In the genomic region with DNA sequence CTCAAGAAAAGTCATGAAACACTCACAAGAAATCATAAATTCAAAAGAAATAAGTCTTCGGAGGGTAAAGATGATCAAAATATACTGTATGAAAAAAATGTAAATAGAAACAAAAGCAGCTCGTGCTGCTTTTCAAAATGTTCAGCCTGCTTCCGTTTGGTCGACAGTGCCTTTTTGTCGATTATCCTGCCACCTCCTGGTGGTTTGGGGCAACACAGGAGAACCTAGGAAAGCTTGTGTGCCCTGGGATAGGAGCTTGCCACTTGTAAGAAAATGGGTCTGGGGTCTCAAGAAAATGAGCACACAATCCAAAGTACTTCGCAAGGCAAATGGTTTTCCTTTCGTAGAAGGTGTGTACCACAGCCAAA, we compare ENCODE assay signal across 8 mouse cellular contexts. TPM values are rescaled to one million over a fixed set of nuclear protein-coding genes. Genes with fewer than 3 reads are reported as not detected.
DNase-seq lines count a peak whose midpoint lies in the region; ATAC-seq and TF ChIP-seq lines count a peak whose summit lies in the region.

No protein-coding gene starts in this region.

- peak overlapping the region; percentile 61; the same call in 1 of the 2 replicates for H3K4me3 ChIP-seq in cortical plate, adult 2 months (ENCODE audit: insufficient read depth, low read length)
- H3K4me3 ChIP-seq in intestine, embryonic 16.5 days (ENCODE audit: low read length): peak overlapping the region; percentile 63
- H3K4me3 ChIP-seq in limb, embryonic 13.5 days: peak overlapping the region; percentile 71
- H3K4me3 ChIP-seq in midbrain, embryonic 14.5 days (replicated peaks; ENCODE audit: low read depth, low read length): peak overlapping the region; percentile 64
- peak overlapping the region; percentile 76; the same call in 1 of the 2 replicates for H3K4me3 ChIP-seq in spleen, adult 2 months (ENCODE audit: extremely low read depth, insufficient read depth, insufficient read length)

- peak overlapping the region; percentile 83 for H3K4me2 ChIP-seq in intestine, embryonic 16.5 days (ENCODE audit: low read depth, low read length)
- H3K4me2 ChIP-seq in limb, embryonic 13.5 days (replicated peaks): peak overlapping the region; percentile 83
- H3K4me2 ChIP-seq in midbrain, embryonic 14.5 days (ENCODE audit: low read length): peak overlapping the region; percentile 98

- TF ChIP-seq POLR2A in cortical plate, adult 2 months (IDR thresholded peaks at IDR 0.05; ENCODE audit: extremely low read depth, insufficient read depth, low read length): no peak
- TF ChIP-seq POLR2A in spleen, adult 2 months (IDR thresholded peaks at IDR 0.05; ENCODE audit: low read depth, low read length): no peak

- DNase-seq in urinary bladder, postnatal 14 days (ENCODE audit: low spot score): peak; percentile 79
- DNase-seq in urinary bladder, postnatal 10 days (ENCODE audit: low spot score): no peak
- peak; percentile 55 for DNase-seq in gastrocnemius, postnatal 25 days
- DNase-seq in midbrain, embryonic 14.5 days: peak; percentile 92
- DNase-seq in spleen, adult 2 months (ENCODE audit: low read depth in 1 of 2, low spot score in 2 of 2): peak; percentile 75 to 79

- H3K36me3 ChIP-seq in intestine, embryonic 16.5 days (ENCODE audit: control insufficient read depth, insufficient read depth, low read length): no peaks in the 10 kb centered on the region
- no peaks in the 10 kb centered on the region for H3K36me3 ChIP-seq in limb, embryonic 13.5 days
- H3K36me3 ChIP-seq in midbrain, embryonic 14.5 days (ENCODE audit: control insufficient read depth, insufficient read depth, low read length): no peaks in the 10 kb centered on the region
- no peaks in the 10 kb centered on the region for H3K36me3 ChIP-seq in spleen, adult 2 months (ENCODE audit: control insufficient read depth, insufficient read depth, low read length)

- TF ChIP-seq CTCF in cortical plate, adult 2 months (IDR thresholded peaks at IDR 0.05; ENCODE audit: extremely low read depth, insufficient read depth, low read length): peak; percentile 83
- TF ChIP-seq CTCF in spleen, adult 2 months (IDR thresholded peaks at IDR 0.05; ENCODE audit: extremely low read depth, insufficient read depth, insufficient read length, insufficient replicate concordance): peak; percentile 74; the same call in 1 of the 2 replicates

- no peaks in the 10 kb centered on the region for H3K4me1 ChIP-seq in cortical plate, adult 2 months (ENCODE audit: control insufficient read depth, insufficient read depth, low read length)
- 0 out of 2 replicates have a peak, but pooled peaks cover 3% of the 10 kb centered on the region for H3K4me1 ChIP-seq in intestine, embryonic 16.5 days (ENCODE audit: control insufficient read depth, insufficient read depth, low read length)
- no peaks in the 10 kb centered on the region for H3K4me1 ChIP-seq in limb, embryonic 13.5 days
- no peaks in the 10 kb centered on the region for H3K4me1 ChIP-seq in midbrain, embryonic 14.5 days (ENCODE audit: control insufficient read depth, insufficient read depth, low read length)
- H3K4me1 ChIP-seq in spleen, adult 2 months (ENCODE audit: control insufficient read depth, insufficient read depth, insufficient read length): no peaks in the 10 kb centered on the region

- under 1% methylated on average over 7 of the region's 7 CpGs for WGBS in intestine, embryonic 16.5 days
- WGBS in limb, embryonic 13.5 days: under 1% methylated on average over 7 of the region's 7 CpGs
- WGBS in midbrain, embryonic 14.5 days: 1% methylated on average over 7 of the region's 7 CpGs
- under 1% methylated on average over 7 of the region's 7 CpGs for WGBS in spleen, adult 2 months

- H3K9ac ChIP-seq in intestine, embryonic 16.5 days (ENCODE audit: low read depth, low read length): peak overlapping the region; percentile 64; the same call in 1 of the 2 replicates
- H3K9ac ChIP-seq in limb, embryonic 13.5 days: peak overlapping the region; percentile 68
- peak overlapping the region; percentile 42 for H3K9ac ChIP-seq in midbrain, embryonic 14.5 days (replicated peaks; ENCODE audit: low read length)

- no peaks in the 10 kb centered on the region for H3K27me3 ChIP-seq in intestine, embryonic 16.5 days (replicated peaks; ENCODE audit: control insufficient read depth, insufficient read depth, low read length)
- H3K27me3 ChIP-seq in limb, embryonic 13.5 days: no peaks in the 10 kb centered on the region
- no peaks in the 10 kb centered on the region for H3K27me3 ChIP-seq in midbrain, embryonic 14.5 days (ENCODE audit: control insufficient read depth, insufficient read depth, low read length)
- no peaks in the 10 kb centered on the region for H3K27me3 ChIP-seq in spleen, adult 2 months (ENCODE audit: control insufficient read depth, insufficient read depth, low read length)

- ATAC-seq in intestine, embryonic 16.5 days: no peak
- ATAC-seq in limb, embryonic 13.5 days (ENCODE audit: low FRiP score, low read depth): no peak
- no peak for ATAC-seq in midbrain, embryonic 14.5 days (ENCODE audit: low FRiP score, low TSS enrichment)

- H3K9me3 ChIP-seq in intestine, embryonic 16.5 days (ENCODE audit: control insufficient read depth, low read length): no peaks in the 10 kb centered on the region
- no peaks in the 10 kb centered on the region for H3K9me3 ChIP-seq in limb, embryonic 13.5 days
- no peaks in the 10 kb centered on the region for H3K9me3 ChIP-seq in midbrain, embryonic 14.5 days (ENCODE audit: control insufficient read depth, low read length)

- no peak overlapping the region for H3K27ac ChIP-seq in cortical plate, adult 2 months (ENCODE audit: insufficient read depth, low read length)
- no peak overlapping the region for H3K27ac ChIP-seq in intestine, embryonic 16.5 days (ENCODE audit: low read length)
- H3K27ac ChIP-seq in limb, embryonic 13.5 days: no peak overlapping the region
- no peak overlapping the region for H3K27ac ChIP-seq in midbrain, embryonic 14.5 days (replicated peaks; ENCODE audit: low read depth, low read length)
- H3K27ac ChIP-seq in spleen, adult 2 months (ENCODE audit: insufficient read depth, low read length): no peak overlapping the region; the same call in 1 of the 2 replicates

RNA-seq across cellular contexts. Expression of a gene that starts 21.9 kb away (rescaled TPM):
- 1.4 and 1.5 TPM in 2 replicates for polyA plus RNA-seq in cortical plate, adult 2 months (2012; rRNA removed)
- total RNA-seq in gastrocnemius, postnatal 25 days (2021): 100 to 1,000 TPM; 474 to 621 TPM
- polyA plus RNA-seq in intestine, embryonic 16.5 days (2015; fragmentation: Nextera tagmentation; extraction: Ambion mirVana): 0.15 and 0.37 TPM in 2 replicates
- 10.3 and 10.6 TPM in 2 replicates for polyA plus RNA-seq in limb, embryonic 13.5 days (2015; fragmentation: Nextera tagmentation; extraction: Ambion mirVana)
- polyA plus RNA-seq in midbrain, embryonic 14.5 days (2014; fragmentation: Nextera tagmentation; extraction: Ambion mirVana): 0.84 and 1.3 TPM in 2 replicates
- 0.18 and 0.32 TPM in 2 replicates for polyA plus RNA-seq in spleen, adult 2 months (2012; rRNA removed)

RNA-seq across cellular contexts. Expression of a gene that starts 51.0 kb away (rescaled TPM):
- polyA plus RNA-seq in cortical plate, adult 2 months (2012; rRNA removed): not detected in 2 replicates
- not detected for total RNA-seq in gastrocnemius, postnatal 25 days (2021)
- 0.12 and 0.21 TPM in 2 replicates for polyA plus RNA-seq in intestine, embryonic 16.5 days (2015; fragmentation: Nextera tagmentation; extraction: Ambion mirVana)
- not detected in 2 replicates for polyA plus RNA-seq in limb, embryonic 13.5 days (2015; fragmentation: Nextera tagmentation; extraction: Ambion mirVana)
- not detected in 2 replicates for polyA plus RNA-seq in midbrain, embryonic 14.5 days (2014; fragmentation: Nextera tagmentation; extraction: Ambion mirVana)
- polyA plus RNA-seq in spleen, adult 2 months (2012; rRNA removed): not detected in 2 replicates

RNA-seq across cellular contexts. Expression of a gene that starts 54.7 kb away (rescaled TPM):
- 31.4 and 38.5 TPM in 2 replicates for polyA plus RNA-seq in cortical plate, adult 2 months (2012; rRNA removed)
- 100 to 1,000 TPM; 343 to 504 TPM for total RNA-seq in gastrocnemius, postnatal 25 days (2021)
- polyA plus RNA-seq in intestine, embryonic 16.5 days (2015; fragmentation: Nextera tagmentation; extraction: Ambion mirVana): 146 and 152 TPM in 2 replicates
- 103 and 105 TPM in 2 replicates for polyA plus RNA-seq in limb, embryonic 13.5 days (2015; fragmentation: Nextera tagmentation; extraction: Ambion mirVana)
- polyA plus RNA-seq in midbrain, embryonic 14.5 days (2014; fragmentation: Nextera tagmentation; extraction: Ambion mirVana): 45.0 and 60.1 TPM in 2 replicates
- 423 and 439 TPM in 2 replicates for polyA plus RNA-seq in spleen, adult 2 months (2012; rRNA removed)
